Mouse (Mus musculus) layer of hippocampus, adult 9-11 months (tissue): ENCODE results near the gene Zfp366.

Experiments
- DNase-seq: peaks from one replicate; pipeline ENCODE4 v3.0.0; 2022

Gene Zfp366

GRCm38 (mm10) chr13:99186859-99187258 lies 2.2 kb downstream of the Zfp366 start:
- no peak for DNase-seq

GRCm38 (mm10) chr13:99187456-99187855 lies 2.8 kb downstream of the Zfp366 start:
- DNase-seq = no peak

GRCm38 (mm10) chr13:99188625-99189024 lies 4.0 kb downstream of the Zfp366 start:
- peak; percentile 67 for DNase-seq

GRCm38 (mm10) chr13:99189671-99190070 lies 5.0 kb downstream of the Zfp366 start:
- no peak for DNase-seq

- DNase-seq = no peak
Observed at GRCm38 (mm10) chr13:99190466-99190865, 5.8 kb downstream of the Zfp366 start.

GRCm38 (mm10) chr13:99191063-99191462 lies 6.4 kb downstream of the Zfp366 start:
- no peak for DNase-seq

GRCm38 (mm10) chr13:99196314-99196713 lies 11.7 kb downstream of the Zfp366 start:
- DNase-seq = no peak

GRCm38 (mm10) chr13:99196865-99197264 lies 12.2 kb downstream of the Zfp366 start:
- DNase-seq = no peak

GRCm38 (mm10) chr13:99201647-99202574 lies 17.3 kb downstream of the Zfp366 start:
- no peak for DNase-seq

GRCm38 (mm10) chr13:99207214-99207613 lies 22.6 kb downstream of the Zfp366 start:
- no peak for DNase-seq

- DNase-seq = no peak
Observed at GRCm38 (mm10) chr13:99209859-99210258, 25.2 kb downstream of the Zfp366 start.

- no peak for DNase-seq
Observed at GRCm38 (mm10) chr13:99210837-99211236, 26.2 kb downstream of the Zfp366 start.

GRCm38 (mm10) chr13:99212976-99213375 lies 28.4 kb downstream of the Zfp366 start:
- peak; percentile 31 for DNase-seq

GRCm38 (mm10) chr13:99216005-99216404 lies 31.4 kb downstream of the Zfp366 start:
- DNase-seq = no peak

- DNase-seq = no peak
Observed at GRCm38 (mm10) chr13:99217984-99218383, 33.4 kb downstream of the Zfp366 start.

- DNase-seq = no peak
Observed at GRCm38 (mm10) chr13:99219586-99219985, 35.0 kb downstream of the Zfp366 start.

GRCm38 (mm10) chr13:99221996-99222395 lies 37.4 kb downstream of the Zfp366 start:
- no peak for DNase-seq

GRCm38 (mm10) chr13:99222476-99222875 lies 37.9 kb downstream of the Zfp366 start:
- DNase-seq = no peak

- no peak for DNase-seq
Observed at GRCm38 (mm10) chr13:99223321-99223884, 38.8 kb downstream of the Zfp366 start.

GRCm38 (mm10) chr13:99223917-99224316 lies 39.3 kb downstream of the Zfp366 start:
- no peak for DNase-seq

GRCm38 (mm10) chr13:99225374-99226240 lies 41.0 kb downstream of the Zfp366 start:
- no peak for DNase-seq

- no peak for DNase-seq
Observed at GRCm38 (mm10) chr13:99226809-99227208, 42.2 kb downstream of the Zfp366 start.
